Mouse (Mus musculus) left cerebral cortex, postnatal 4 days (tissue): ENCODE data around the gene Traf7. TPM values are rescaled to one million over a fixed set of nuclear protein-coding genes. Genes with fewer than 3 reads are reported as not detected.

Source experiments
- DNase-seq: peaks from one replicate; pipeline ENCODE4 v3.0.0-alpha.2; 2022
- intact Hi-C: fragments of 180-260 bp; cut with DNase I; formaldehyde crosslinking; loops from one replicate; pipeline ENCODE4 v1.15.1; 2025
- total RNA-seq, 2 experiments: library from RNA; stranded (reverse); gene quantifications; 2 replicates each; pipeline ENCODE4 v1.2.3; 2021

Traf7 gene
- total RNA-seq, 2 experiments from 2014 or later, result 166 to 172 TPM

GRCm38 (mm10) chr17:24546234-24546633, 18.5 kb upstream of the Traf7 start:
- no peak for DNase-seq
- intact Hi-C loops, result no loop called here

- intact Hi-C loops, result no loop called here
- DNase-seq, result no peak
Measured at GRCm38 (mm10) chr17:24545247-24545646, 17.5 kb upstream of the Traf7 start.

- no peak for DNase-seq
- intact Hi-C loops, result no loop called here
Measured at GRCm38 (mm10) chr17:24544613-24545012, 16.9 kb upstream of the Traf7 start.

- DNase-seq, result peak; percentile 34
- intact Hi-C loops, result no loop called here
Measured at GRCm38 (mm10) chr17:24540375-24540774, 12.6 kb upstream of the Traf7 start.

GRCm38 (mm10) chr17:24538950-24539349, 11.2 kb upstream of the Traf7 start:
- intact Hi-C loops, result no loop called here
- DNase-seq, result peak; percentile 58

- intact Hi-C loops, result no loop called here
- DNase-seq, result no peak
Measured at GRCm38 (mm10) chr17:24537536-24537935, 9.8 kb upstream of the Traf7 start.

GRCm38 (mm10) chr17:24535300-24535699, 7.6 kb upstream of the Traf7 start:
- DNase-seq, result no peak
- intact Hi-C loops, result no loop called here

GRCm38 (mm10) chr17:24534160-24534718, 6.5 kb upstream of the Traf7 start, which contains the start of gene Rab26:
Gene Rab26 (minus strand): TSS chr17:24534210.
- DNase-seq, result no peak
- intact Hi-C loops, result no loop called here

- intact Hi-C loops, result no loop called here
- DNase-seq, result peak; percentile 80
Measured at GRCm38 (mm10) chr17:24533099-24533992, 5.6 kb upstream of the Traf7 start.

- no peak for DNase-seq
- intact Hi-C loops, result no loop called here
Measured at GRCm38 (mm10) chr17:24532045-24532444, 4.3 kb upstream of the Traf7 start.

GRCm38 (mm10) chr17:24531064-24531463, 3.3 kb upstream of the Traf7 start:
- intact Hi-C loops, result no loop called here
- no peak for DNase-seq

GRCm38 (mm10) chr17:24530361-24531050, 2.8 kb upstream of the Traf7 start:
- intact Hi-C loops, result no loop called here
- DNase-seq, result no peak

- intact Hi-C loops, result no loop called here
- DNase-seq, result no peak
Measured at GRCm38 (mm10) chr17:24529883-24530282, 2.1 kb upstream of the Traf7 start.

- peak; percentile 82 for DNase-seq
- intact Hi-C loops, result no loop called here
Measured at GRCm38 (mm10) chr17:24529007-24529451, 1.3 kb upstream of the Traf7 start.

GRCm38 (mm10) chr17:24528560-24528918, 801 bp upstream of the Traf7 start:
- DNase-seq, result no peak
- intact Hi-C loops, result no loop called here

GRCm38 (mm10) chr17:24527315-24527714, 423 bp downstream of the Traf7 start:
- intact Hi-C loops, result no loop called here
- DNase-seq, result no peak

- no peak for DNase-seq
- intact Hi-C loops, result no loop called here
Measured at GRCm38 (mm10) chr17:24524734-24525133, 3.0 kb downstream of the Traf7 start.

- intact Hi-C loops, result no loop called here
- no peak for DNase-seq
Measured at GRCm38 (mm10) chr17:24520450-24520849, 7.3 kb downstream of the Traf7 start.

GRCm38 (mm10) chr17:24514270-24515257, 13.2 kb downstream of the Traf7 start:
- intact Hi-C loops, result no loop called here
- DNase-seq, result no peak

GRCm38 (mm10) chr17:24513609-24514008, 14.1 kb downstream of the Traf7 start:
- peak; percentile 69 for DNase-seq
- intact Hi-C loops, result no loop called here
